Mouse (Mus musculus) bone marrow, adult 2 months (tissue): ENCODE measurements around the gene Atp10a. TPM values are rescaled to one million over a fixed set of nuclear protein-coding genes. Genes with fewer than 3 reads are reported as not detected.

Experiments used
- H3K27ac ChIP-seq: fragments of 200-500 bp; 2 replicates; pipeline ENCODE4 v1.5.1; 2012; ENCODE audit warnings: low read depth, mild to moderate bottlenecking, control low read depth, inconsistent platforms, low read length; ENCODE audit not compliant: control insufficient read depth, poor library complexity, insufficient read depth
- H3K4me1 ChIP-seq: fragments of 200-500 bp; 2 replicates; pipeline ENCODE4 v1.6.1; 2011; ENCODE audit warnings: low read length; ENCODE audit not compliant: control insufficient read depth, insufficient read depth
- H3K4me3 ChIP-seq: fragments of 200-500 bp; replicated peaks from 2 replicates; pipeline ENCODE3; 2011; ENCODE audit warnings: mild to moderate bottlenecking, low read depth, low read length, control low read depth; ENCODE audit not compliant: control insufficient read depth
- CTCF ChIP-seq: fragments of 200-500 bp; IDR thresholded peaks from 2 replicates; pipeline ENCODE4 v1.5.1; 2011; ENCODE audit warnings: low read length, control low read depth; ENCODE audit not compliant: control insufficient read depth, insufficient read depth
- POLR2A ChIP-seq: fragments of 200-500 bp; IDR thresholded peaks from 2 replicates; pipeline ENCODE4 v1.6.1; 2011; ENCODE audit warnings: low read depth, mild to moderate bottlenecking, control low read depth, low read length, borderline replicate concordance; ENCODE audit not compliant: control insufficient read depth
- WGBS: fragments of 180-500 bp; shearing (Covaris S2); methylation state at CpG from one replicate; pipeline ENCODE4 v1.1.7; 2018; 5-methylcytosine and 5-hydroxymethylcytosine counted together
- polyA plus RNA-seq: library from polyadenylated mRNA; stranded (reverse); fragments of >200 nt; gene quantifications from 2 replicates; pipeline ENCODE4 v1.2.4, GENCODE M21; 2011; ENCODE audit warnings: low replicate concordance; ENCODE audit not compliant: missing spikeins, insufficient read depth, insufficient read length

Atp10a gene
- polyA plus RNA-seq, 1 experiment: 2.5 TPM

DNA sequence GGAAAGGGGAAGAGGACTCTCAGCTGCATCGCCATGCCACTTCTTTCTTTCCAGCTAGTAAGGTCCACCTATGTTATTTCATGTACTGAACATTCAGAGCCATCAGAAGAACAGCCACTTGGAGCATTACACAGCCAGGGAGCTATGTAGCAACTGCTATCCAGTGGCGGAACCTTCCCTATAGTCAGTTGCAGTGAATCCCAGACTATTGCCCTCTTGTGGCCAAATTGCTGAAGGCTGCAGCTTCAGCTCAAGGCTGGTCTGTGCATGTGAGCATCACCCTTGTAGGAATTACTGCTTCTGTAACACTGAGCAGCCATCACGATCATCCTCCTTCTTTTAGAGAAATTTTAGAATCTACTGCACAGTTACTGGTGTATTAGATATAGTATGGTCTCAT is 114.3 kb downstream of the Atp10a start:
- no peak for TF ChIP-seq POLR2A
- peak; percentile 58 for TF ChIP-seq CTCF
- 65% methylated on average over 3 of the region's 3 CpGs for WGBS
- H3K4me3 ChIP-seq: no peak overlapping the region
- H3K4me1 ChIP-seq: no peaks in the 10 kb centered on the region; the same call in 1 of the 2 replicates
- no peak overlapping the region for H3K27ac ChIP-seq

DNA sequence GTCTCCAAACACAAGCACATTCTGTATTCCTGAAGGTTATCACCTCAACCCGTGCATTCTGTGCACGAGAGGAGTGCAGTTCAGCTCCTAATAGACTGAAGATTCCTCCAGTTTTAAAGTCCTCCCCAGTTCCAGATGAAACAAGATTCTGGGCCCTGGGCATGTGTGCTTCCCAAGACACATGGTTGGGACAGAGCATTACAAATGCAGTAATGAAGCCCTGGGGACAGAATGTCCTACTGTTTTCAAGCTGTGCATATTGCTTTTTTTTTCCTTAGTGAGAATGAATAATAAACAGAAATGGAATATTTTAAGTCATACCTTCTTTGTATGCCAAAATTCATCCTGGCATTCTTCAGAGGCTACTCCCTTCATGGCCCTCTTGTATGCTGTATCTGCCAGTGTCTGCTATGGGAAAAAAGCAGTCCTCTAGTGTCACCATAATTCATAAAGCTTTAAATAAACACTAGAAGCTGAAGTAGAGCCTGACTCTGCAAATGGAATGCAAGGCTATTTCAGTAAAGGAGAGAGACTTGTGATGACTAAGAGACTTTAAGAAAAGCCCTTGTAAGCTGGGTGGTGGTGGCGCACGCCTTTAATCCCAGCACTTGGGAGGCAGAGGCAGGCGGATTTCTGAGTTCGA is 116.2 kb downstream of the Atp10a start:
- no peak overlapping the region for H3K4me3 ChIP-seq
- TF ChIP-seq POLR2A: no peak
- no peak for TF ChIP-seq CTCF
- no peak overlapping the region for H3K27ac ChIP-seq
- WGBS: 87% methylated on average over 6 of the region's 6 CpGs
- no peaks in the 10 kb centered on the region; the same call in 1 of the 2 replicates for H3K4me1 ChIP-seq

DNA sequence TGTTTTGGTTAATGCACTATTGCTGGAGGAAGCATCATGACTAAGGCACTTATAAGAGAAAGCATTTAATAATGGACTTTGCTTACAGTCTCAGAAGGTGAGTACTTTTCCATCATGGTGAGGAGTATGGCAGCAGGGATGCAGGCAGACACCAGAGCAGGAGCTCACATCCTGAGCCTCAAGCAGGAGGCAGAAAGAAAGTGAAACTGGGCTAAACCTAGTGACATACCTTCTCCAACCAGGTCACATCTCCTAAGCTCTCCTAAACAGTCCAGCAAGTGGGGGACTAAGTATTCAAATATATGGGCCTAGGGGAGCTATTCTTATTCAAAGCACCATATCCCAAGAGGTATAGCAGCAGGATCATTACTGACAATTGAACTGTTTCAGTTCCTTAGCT is 123.2 kb downstream of the Atp10a start:
- no peak overlapping the region for H3K4me3 ChIP-seq
- H3K4me1 ChIP-seq: no peaks in the 10 kb centered on the region
- TF ChIP-seq CTCF: no peak
- no peak for TF ChIP-seq POLR2A
- no peak overlapping the region for H3K27ac ChIP-seq

DNA sequence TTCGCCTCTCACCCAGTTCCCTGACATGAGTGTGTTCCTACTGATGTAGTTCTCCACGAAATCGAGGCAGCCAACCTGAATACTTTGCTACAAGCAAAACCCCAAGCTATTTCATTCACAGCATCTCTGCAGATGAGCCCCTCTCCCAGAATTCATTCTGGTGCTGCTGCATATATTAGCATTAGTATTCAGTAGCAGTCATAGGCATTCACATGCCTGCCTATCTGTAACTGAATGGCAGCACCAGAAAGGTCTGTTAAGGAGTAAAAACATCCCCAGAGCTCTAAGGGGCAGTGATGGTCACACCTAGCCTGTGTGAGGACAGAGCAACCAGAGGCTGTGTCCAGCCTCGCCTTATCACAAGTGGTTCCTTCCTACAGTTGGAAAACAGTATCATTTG is 131.0 kb downstream of the Atp10a start:
- H3K4me1 ChIP-seq: no peaks in the 10 kb centered on the region; the same call in 1 of the 2 replicates
- H3K4me3 ChIP-seq: no peak overlapping the region
- TF ChIP-seq POLR2A: no peak
- no peak for TF ChIP-seq CTCF
- 74% methylated on average over 4 of the region's 4 CpGs for WGBS
- no peak overlapping the region for H3K27ac ChIP-seq

DNA sequence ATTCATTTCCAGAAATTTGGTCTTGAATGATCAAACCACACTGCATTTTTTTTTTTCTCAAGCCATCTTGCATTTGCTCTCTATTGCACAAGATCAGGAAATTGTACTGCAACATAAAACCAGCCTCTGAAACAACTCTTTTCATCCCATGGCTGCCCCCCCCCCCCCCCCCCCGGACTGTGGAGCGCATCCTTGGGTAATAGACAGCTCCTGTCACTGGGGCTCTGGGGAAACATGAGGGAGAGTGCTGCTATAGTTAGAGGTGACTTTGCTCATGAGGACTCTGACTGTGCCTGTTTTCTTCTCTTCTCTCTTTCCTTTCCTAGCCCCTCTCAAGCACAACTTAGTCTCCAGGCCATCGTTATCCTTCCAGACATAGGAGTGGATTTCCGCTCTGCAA is 131.6 kb downstream of the Atp10a start:
- TF ChIP-seq CTCF (no peak), POLR2A (no peak)
- 58% methylated on average over 3 of the region's 4 CpGs for WGBS
- Histone ChIP-seq H3K4me1 (no peaks in the 10 kb centered on the region; the same call in 1 of the 2 replicates), H3K27ac (no peak overlapping the region), H3K4me3 (no peak overlapping the region)

DNA sequence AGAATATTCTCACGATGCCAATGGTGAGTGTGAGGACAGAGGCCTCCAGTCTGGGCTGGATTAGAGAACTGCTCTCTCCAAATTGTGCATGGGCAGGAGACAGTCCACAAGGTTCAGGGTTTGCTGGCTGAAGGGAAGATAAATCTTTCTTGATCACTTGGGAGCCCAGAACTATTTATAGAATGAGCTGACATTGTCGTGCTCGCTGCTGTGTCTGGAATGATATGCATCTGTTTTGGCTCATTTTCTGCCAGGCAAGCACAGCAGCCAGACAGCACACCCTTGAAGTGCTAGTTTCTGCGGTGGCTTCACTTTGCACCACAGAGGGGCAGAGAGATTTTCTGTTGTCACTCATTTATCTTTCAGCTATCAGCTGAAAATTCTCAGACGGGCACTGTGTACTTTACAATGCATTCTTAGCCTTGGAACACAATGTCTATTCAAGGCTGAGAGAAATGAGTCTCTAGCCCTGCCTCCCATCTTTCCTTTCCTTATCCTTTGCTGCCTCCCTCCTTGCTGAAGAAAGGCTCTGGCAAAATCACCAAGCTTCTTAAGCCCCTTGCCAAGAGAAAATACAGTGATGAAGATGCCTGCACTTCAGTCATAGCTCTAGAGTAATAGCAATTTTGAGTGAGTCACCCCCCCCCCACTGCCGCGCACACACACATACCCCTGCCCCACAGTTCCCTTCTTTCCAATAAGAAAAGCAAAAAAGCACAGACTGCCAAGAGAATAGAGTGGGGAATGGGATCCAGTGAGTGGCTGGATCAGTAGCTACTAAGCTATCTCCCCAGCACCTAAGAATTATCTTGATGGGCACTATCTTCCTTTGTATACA is 132.7 kb downstream of the Atp10a start:
- no peak overlapping the region for H3K27ac ChIP-seq
- H3K4me3 ChIP-seq: no peak overlapping the region
- no peak for TF ChIP-seq CTCF
- no peak for TF ChIP-seq POLR2A
- 80% methylated on average over 7 of the region's 7 CpGs for WGBS
- H3K4me1 ChIP-seq: no peaks in the 10 kb centered on the region; the same call in 1 of the 2 replicates

DNA sequence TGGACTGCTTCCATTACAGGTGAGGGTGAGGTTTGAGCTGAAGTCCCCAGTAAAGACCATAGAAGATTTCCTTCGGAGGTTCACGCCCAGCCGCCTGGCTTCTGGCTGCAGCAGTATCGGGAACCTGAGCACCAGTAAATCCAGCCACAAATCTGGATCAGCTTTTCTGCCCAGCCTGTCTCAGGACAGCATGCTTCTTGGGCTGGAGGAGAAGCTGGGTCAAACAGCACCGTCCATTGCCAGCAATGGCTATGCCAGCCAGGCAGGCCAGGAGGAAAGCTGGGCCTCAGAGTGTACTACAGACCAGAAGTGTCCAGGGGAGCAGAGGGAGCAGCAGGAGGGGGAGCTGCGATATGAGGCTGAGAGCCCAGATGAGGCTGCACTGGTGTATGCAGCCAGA is 141.3 kb downstream of the Atp10a start:
- no peak for TF ChIP-seq POLR2A
- TF ChIP-seq CTCF: no peak
- Histone ChIP-seq H3K4me1 (no peaks in the 10 kb centered on the region; the same call in 1 of the 2 replicates), H3K4me3 (no peak overlapping the region), H3K27ac (no peak overlapping the region)
- 86% methylated on average over 6 of the region's 6 CpGs for WGBS

DNA sequence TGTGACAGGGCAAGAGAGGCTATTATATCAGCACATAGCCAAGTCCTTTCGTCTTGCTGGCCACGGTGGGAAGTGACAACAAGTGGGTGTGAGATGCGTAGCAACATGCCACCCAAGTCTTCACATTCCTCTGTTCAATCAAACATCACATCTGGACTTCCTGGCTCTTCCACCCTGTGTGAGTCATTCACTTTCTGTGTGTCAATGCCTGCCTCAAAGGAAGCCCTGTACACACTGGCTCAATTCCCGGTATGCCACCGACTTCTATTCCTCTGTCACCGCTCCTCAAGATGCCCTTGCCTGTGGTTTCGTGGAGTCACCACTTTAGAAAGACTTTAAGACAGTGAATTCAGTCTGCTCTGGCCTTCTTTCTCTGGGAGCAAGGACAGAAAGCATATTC is 144.9 kb downstream of the Atp10a start:
- no peak overlapping the region for H3K27ac ChIP-seq
- no peaks in the 10 kb centered on the region for H3K4me1 ChIP-seq
- H3K4me3 ChIP-seq: no peak overlapping the region
- TF ChIP-seq POLR2A: no peak
- TF ChIP-seq CTCF: no peak
- 85% methylated on average over 7 of the region's 7 CpGs for WGBS
